Mouse (Mus musculus) cerebellum, adult 18-20 months (tissue): ENCODE results near the gene Chchd1.
"Not testable (repeated sequence)": the region's sequence is repeated elsewhere in the genome, so short reads cannot be mapped to it uniquely, and the experiment has no call there.

Source experiments
- DNase-seq, 2 experiments: peaks; one replicate each; pipeline ENCODE4 v3.0.0; 2021

Gene Chchd1

GRCm38 (mm10) chr14:20689009-20689408 lies 13.8 kb upstream of the Chchd1 start:
- no peak for DNase-seq

DNA sequence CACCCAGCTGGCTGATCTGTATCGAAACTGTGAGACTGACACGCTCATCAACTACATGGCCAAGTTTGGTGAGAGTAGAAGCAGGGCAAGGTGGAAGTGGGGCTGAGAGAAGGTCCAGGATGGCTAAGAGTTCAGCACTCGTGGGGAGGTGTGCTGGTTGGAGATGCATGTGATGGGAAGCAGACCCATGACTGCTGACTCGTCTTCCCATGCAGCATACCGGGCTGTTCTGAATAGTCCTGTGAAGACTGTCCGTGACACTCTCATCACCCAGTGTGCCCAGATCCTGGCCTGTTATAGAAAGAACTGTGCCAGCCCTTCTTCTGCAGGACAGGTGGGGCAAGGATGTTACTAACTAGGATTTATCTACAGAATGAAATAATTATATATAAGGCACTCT lies 11.0 kb upstream of the Chchd1 start:
- DNase-seq = no peak

DNA sequence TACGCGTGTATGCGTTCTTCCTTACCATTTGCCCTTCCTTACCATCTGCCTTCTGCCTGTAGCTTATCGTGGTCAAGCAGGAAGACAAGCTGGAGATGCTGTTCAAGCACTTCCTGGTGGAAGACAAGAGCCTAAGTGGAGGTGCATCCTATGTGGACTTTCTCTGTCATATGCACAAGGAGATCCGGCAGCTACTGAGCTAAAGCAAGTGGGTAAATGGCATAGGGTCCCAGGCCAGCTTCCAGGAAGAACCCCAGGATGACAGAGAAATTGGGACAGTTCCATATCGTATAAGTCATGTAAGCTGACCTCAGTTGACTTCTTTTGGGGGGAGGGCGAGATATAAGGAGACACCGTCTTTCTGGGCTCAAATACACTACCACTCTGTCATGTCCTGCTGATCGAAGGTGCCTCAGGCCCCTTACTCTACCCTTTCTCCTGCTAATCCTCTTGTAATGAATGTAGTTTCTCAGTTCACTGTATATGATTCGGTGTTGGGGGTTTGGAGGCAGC lies 9.2 kb upstream of the Chchd1 start:
- DNase-seq = no peak

DNA sequence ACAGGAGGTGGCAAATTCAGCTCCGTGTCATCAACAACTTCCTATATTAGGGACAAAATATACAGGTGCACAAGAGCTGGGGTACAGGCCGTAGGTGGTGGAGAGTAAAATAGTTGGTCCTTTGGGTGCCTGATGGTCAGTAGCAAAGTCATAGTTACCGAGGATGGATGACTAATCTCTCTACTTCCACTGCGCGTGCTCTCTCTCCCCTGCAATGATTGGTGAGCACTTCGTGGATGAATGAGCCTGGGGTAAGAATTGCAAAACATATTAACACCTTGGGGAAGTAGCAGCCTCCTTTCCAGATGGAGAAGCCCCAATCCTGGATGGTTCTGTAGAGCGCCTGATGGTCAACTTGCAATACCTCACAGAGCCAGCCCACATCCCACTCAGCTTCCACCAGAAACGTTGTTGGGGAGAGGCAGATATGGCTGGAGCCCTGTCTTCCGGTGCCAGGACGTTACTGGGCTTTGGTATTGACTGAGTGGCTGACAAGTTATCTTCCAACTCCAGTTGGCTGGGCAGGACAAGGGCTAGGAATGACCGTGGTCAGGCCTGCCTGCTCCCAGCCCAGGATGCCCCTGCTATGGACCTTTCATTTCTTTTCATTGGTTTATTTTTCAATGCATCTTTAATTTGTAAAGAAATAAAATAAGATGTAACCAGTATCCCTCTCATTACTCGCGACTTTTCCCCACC lies 8.5 kb upstream of the Chchd1 start:
- DNase-seq = no peak

DNA sequence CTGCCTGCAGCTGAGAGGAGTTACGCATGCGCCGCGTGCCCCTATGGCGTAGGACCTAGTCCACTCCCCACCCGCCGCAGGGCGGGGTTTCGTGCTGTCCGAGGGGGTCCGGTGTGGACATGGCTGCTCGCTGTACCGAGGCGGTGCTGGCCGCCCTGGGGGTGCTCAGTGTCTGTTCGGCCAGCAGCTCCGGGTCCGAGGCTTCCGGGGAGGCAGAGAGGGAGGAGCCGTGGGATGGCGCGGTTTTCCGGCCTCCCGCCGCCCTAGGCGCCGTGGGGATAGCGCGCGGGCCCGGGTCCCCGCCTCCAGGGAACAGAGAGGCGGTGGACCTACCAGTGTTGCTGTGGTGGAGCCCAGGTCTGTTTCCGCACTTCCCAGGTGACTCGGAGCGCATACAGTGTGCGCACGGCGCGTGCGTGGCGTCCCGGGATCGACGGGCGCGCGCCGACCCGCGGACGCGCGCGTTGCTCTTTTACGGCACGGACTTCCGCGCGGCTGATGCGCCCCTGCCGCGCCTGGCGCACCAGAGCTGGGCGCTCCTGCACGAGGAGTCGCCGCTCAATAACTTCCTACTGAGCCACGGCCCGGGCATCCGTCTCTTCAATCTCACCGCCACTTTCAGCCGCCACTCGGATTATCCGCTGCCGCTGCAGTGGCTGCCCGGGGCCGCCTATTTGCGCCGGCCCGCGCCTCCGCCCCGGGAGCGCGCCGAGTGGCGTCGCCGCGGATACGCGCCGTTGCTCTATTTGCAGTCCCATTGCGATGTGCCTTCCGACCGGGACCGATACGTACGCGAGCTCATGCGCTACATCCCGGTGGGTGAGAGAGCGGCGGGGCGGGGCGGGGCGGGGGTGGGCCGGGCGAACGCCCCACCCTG lies 7.7 kb upstream of the Chchd1 start, which contains the start of gene Fut11:
TSS of gene Fut11 (plus strand) at position 85 of the 877 bp plus-strand sequence.
- DNase-seq = peak; percentile 91 to 92

- peak in 1 of 2 experiments; percentile 40 for DNase-seq
Observed at GRCm38 (mm10) chr14:20695761-20696520, 6.9 kb upstream of the Chchd1 start.

GRCm38 (mm10) chr14:20696986-20697385 lies 5.8 kb upstream of the Chchd1 start:
- DNase-seq = peak; percentile 57 to 71

- no peak for DNase-seq
Observed at GRCm38 (mm10) chr14:20698515-20698914, 4.3 kb upstream of the Chchd1 start.

- no peak for DNase-seq
Observed at GRCm38 (mm10) chr14:20700362-20700761, 2.4 kb upstream of the Chchd1 start.

- no peak for DNase-seq
Observed at GRCm38 (mm10) chr14:20701554-20701953, 1.3 kb upstream of the Chchd1 start.

DNA sequence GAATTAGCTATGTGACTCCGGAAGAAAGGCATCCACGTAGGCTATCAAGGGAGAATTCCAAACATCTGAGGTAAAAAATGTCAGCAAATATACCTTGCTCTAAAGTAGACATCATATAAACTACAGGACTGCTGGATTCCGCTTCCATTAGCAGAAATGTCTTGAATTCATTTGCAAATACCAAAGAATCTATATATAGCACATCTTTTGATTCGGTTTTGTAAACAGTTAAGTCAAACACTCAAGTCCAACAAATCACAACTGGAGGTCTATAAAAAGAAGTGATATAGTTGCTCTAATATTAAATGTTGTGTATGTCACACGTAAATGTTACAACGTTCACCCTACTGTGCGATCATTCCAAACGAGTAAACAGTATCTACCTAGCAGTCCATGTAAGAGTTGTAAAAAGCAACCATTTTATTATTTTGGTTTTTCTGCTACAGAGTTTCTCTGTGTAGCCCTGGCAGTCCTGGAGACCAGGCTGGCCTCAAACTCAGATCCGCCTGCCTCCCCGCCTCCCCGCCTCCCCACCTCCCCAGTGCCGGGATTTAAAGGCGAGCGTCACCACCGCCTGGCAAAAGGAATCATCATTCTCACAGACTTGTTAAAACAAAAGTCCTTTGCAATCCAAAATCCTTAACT lies 588 bp upstream of the Chchd1 start:
- DNase-seq = no peak

GRCm38 (mm10) chr14:20703461-20703860 lies 655 bp downstream of the Chchd1 start:
- not testable (repeated sequence) for DNase-seq

DNA sequence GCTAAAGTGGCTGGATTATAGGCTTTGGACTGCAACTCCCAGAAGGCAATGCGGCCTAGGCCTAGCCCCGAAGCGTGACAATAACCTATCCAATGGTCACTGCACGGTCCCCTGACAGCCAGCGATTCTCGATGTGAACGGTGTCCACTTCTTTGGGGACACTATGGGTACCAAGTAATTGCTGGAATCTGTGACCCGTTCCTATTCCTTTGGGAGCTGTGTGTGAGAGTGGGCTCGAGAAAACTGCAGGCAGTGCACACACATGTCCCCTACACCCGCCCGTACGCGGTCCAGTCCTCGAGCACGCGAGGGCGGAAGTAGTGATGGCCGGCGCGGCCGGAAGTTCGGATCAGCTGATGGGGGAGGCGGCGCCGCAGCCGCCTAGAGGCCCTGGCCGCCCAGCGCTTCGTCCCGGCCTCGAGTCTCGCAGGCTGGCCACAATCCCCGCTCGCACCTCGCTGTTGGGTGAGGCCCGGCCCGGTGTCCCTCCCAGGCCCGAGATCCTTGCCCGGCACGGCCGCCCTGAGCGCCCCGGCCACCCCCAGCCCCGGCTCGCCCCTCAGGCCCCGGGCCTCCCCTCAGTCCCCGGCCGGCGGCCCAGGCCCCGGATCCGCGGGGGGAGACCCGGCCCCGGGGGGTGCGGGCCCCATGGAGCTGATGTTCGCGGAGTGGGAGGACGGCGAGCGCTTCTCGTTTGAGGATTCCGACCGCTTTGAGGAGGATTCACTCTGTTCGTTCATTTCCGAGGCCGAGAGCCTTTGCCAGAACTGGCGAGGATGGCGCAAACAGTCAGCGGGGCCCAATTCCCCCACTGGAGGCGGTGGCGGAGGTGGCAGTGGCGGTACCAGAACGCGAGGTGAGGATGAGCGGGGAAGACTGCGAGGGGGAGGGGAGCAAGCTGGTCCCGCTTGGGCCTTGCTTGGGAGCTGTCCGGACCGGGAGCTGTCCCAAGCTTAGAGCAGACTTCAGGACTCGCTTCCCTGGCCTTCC lies 4.7 kb downstream of the Chchd1 start, which contains the start of gene Zswim8:
TSS of gene Zswim8 (plus strand) at position 352 of the 990 bp plus-strand sequence.
- DNase-seq = peak; percentile 91 to 93

DNA sequence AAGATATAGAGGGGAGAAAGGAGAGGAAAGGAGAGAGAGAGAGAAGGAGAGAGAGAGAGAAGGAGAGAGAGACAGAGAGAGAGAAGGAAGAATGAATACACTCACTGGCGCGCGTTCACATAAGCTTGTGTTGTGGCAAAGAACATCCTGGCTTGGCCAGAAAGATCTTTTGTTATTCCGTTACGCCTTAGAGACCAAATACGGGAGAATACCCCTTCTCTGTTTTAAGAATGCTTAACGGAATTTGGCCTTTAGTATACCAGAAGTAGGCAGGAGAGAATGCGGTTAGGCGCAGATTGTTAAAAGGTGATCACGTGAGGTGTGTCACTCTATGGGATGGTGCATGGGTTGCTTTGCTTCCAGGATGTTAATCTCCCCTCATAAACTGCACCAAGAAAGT lies 5.4 kb downstream of the Chchd1 start:
- DNase-seq = no peak

DNA sequence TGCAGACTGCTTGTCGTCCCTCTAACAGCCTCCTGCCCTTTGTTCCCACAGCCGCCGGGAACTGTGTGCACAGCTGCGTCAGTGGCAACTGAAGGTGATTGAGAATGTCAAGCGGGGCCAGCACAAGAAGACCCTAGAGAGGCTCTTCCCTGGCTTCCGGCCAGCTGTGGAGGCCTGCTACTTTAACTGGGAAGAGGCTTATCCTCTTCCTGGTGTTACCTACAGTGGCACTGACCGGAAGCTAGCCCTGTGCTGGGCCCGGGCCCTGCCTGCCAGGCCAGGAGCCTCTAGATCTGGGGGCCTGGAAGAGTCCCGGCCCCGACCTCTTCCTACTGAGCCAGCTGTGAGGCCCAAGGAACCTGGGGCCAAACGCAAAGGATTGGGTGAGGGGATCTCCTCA lies 11.0 kb downstream of the Chchd1 start:
- DNase-seq = no peak

DNA sequence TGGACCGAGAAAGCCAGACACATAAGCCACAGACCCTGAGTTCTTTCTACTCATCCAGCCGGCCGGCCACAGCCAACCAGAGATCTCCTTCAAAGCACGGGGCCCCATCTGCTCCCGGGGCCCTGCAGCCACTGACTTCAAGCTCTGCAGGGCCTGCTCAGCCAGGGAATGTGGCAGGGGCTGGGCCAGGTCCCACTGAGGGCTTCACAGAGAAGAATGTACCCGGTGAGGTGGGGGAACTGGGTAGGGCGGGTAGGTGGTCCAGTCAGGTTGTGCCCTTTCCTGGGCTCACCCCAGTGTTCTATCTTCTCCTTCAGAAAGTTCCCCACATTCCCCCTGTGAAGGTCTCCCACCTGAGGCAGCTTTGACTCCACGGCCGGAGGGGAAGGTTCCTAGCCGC lies 15.6 kb downstream of the Chchd1 start:
- DNase-seq = no peak

DNA sequence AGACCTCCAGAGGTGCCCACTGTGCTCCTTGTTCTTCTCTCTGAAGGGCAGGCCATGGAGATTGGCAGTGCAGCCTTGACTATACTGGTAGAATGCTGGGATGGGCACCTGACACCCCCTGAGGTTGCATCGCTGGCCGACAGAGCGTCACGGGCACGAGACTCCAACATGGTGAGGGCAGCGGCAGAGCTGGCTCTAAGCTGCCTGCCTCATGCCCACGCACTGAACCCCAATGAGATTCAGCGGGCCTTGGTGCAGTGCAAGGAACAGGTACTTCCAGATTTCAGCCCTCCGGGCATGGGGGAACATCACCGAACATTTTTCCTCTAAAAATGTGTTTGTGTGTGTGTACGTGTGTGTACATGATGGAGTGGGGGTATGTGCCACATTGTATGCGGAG lies 17.0 kb downstream of the Chchd1 start:
- DNase-seq = no peak

DNA sequence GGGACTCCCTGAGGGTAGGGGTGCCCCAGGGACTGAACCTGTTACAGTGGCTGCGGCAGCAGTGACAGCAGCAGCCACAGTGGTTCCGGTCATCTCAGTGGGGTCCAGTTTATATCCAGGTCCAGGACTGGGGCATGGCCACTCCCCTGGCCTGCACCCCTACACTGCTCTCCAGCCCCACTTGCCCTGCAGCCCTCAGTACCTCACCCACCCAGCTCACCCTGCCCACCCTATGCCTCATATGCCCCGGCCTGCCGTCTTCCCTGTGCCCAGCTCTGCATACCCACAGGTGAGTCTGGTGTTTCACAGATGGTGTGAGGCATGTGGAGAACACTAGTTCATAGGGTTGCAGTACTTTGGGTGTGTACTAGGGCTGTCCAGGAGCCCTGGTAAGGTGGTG lies 18.6 kb downstream of the Chchd1 start:
- no peak for DNase-seq

DNA sequence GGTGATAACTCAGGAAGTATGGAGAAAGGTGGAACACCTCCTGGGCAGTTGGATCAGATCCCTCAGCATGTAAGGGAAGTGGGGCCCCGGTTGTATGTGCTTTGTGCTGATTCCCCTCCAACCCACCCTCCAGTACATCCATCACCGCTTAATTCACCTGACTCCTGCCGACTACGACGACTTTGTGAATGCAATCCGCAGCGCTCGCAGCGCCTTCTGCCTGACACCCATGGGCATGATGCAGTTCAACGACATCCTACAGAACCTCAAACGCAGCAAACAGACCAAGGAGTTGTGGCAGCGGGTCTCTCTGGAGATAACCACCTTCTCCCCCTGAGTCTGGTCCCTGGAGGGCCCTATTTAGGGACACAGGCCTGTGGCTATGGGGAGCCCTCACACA lies 20.2 kb downstream of the Chchd1 start:
- DNase-seq = no peak

DNA sequence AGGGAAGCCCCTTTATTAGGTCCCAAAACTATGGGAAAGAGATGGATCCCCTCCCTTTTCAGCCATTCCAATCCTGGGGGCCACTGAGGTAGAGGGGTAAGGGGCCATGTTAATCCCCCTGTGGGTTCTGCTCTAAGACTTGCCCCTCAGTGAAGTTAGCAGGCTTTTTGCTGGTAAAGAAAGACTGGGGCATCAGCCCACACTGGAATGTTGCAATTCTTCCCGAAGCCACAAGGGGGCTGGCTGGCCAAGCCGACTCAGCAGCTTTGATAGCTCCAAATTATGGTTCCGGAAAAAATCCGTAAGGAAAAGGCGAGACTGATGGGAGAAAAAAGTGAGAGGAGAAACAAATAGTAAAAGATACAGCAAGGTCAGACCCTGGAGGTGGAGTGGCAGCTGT lies 21.2 kb downstream of the Chchd1 start:
- DNase-seq = peak; percentile 72 to 80

GRCm38 (mm10) chr14:20725660-20726339 lies 23.0 kb downstream of the Chchd1 start:
- DNase-seq = no peak
